Mouse (Mus musculus) spleen, postnatal 4 days (tissue): ENCODE measurements at regions not wholly inside any gene's neighbourhood (a gene's known extent, or its start where the extent isn't known, plus 50 kb on each side); places are given as distances from the start of the nearest gene placed in this dataset.

ENCODE experiments used
- DNase-seq, 2 experiments: peaks; one replicate each; pipeline ENCODE4 v3.0.0; 2022; ENCODE audit warnings: low spot score in 2 of 2

DNA sequence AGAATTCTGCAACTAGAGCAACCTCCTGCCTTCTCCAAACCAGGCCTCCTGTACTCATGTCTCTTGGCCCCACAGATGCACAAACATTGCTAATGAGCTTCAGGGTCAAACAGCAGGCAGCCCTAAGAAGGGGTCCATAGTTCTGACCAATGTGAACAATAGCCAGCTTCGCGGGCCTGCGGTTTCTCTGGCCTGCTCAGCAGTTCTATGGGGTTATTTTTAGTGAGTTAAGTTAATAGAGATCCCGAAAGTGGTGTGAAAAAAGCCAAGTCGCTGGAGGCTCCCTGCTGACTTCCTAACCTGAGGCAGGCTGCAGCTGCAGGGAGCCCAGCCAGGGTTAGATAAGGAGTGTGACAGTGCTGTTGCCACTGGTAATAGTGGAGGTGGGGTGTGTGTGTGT lies 106.6 kb downstream of the Pdcd6ip start:
- no peak for DNase-seq

GRCm38 (mm10) chr9:113587260-113587659 lies 120.8 kb downstream of the Pdcd6ip start:
- DNase-seq: no peak

DNA sequence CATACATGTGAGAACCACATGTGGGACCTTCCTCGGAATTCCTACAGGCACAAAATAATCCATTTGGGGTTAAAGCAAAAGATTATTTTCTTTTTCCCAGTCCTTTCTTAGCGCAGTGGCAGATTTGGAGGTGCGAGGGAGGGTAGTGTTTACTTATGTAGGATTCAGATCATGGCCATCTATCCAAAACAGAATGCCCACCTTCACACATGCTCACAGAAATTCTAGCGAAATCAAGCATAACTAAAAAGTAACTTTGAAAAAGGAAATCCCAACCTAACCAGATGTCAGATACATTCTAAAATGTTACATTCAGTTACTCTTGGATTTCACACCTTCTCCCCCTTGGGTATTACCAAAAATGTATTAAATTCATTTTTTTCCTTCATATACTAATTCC lies 121.6 kb downstream of the Pdcd6ip start:
- DNase-seq: no peak

DNA sequence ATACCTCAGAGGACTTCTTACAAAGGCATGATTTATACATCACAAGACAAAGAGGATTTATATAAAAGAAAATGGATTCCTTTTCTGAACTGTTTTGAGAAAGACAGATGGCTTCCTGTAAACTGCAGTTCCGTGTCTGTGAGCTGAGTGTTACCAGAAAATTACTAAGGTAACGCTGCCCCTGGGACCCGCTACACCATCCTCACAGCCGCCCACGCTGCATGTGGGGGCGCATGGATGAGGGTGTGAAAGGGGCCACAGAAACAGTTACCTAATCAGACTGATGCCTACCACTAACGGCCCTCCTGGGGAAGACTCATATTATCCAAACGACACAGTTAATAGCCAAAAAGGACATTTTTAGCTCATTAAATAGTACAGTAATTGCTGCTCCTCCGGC lies 129.8 kb downstream of the Pdcd6ip start:
- DNase-seq: no peak

- no peak for DNase-seq
These were observed 139.2 kb downstream of the Pdcd6ip start for GRCm38 (mm10) chr9:113568849-113569248.

DNA sequence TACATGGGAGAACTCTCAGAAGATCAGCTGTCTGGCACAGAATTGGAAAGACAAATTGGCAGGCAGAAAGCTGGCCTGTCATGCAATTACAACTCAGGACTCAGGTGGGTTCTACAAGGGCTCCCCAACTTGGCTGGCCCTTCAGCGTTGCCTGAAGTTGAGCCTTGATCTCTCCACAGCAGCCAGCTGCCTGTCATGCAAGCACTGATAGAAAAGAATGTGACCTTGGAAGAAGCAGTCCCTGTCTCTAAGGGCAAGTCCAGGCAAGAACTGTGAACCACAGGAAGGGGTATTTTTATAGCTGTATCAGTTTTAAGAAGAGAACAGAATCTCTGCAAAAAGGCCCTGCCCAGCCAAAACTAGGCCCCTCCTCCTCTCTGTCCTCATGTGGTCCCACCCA lies 140.4 kb downstream of the Pdcd6ip start:
- no peak for DNase-seq

DNA sequence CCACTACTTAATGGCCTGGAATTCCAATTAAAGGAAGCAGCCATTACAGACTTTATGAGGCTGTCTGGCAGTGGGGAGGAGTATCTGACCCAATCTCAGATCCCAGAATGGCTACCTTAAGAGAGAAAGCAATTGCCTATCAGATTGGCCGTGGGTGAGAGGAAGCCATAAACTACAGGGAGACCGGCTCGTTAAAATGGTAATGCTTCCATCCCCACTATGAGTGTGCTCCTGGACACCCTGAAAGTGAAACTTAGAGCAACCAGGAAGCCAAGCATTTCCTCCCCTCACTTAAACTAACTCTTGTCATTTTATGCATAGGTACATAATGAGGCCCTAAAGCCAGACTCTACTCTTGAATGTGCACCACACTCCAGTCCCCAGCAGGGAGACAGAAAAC lies 141.4 kb downstream of the Pdcd6ip start:
- no peak for DNase-seq

DNA sequence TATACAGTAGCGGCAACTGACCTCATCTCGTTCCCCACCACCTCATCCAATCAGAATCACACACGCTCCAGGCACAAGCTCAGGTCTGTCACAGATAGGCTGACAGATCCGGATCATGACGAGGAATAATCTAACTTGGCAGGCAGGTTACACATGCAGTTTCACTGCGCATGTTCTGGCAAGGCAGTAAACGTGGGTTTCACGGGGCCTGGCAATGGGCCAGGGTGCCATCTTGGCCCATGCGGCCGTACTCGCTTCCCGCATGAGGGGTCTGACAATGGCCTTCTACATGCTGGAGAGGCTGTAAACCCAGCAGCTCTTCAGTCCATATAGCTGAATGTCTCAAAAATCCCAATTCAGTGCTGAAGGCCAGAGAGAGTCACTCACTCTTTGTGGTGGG lies 154.1 kb downstream of the Pdcd6ip start:
- no peak for DNase-seq

DNA sequence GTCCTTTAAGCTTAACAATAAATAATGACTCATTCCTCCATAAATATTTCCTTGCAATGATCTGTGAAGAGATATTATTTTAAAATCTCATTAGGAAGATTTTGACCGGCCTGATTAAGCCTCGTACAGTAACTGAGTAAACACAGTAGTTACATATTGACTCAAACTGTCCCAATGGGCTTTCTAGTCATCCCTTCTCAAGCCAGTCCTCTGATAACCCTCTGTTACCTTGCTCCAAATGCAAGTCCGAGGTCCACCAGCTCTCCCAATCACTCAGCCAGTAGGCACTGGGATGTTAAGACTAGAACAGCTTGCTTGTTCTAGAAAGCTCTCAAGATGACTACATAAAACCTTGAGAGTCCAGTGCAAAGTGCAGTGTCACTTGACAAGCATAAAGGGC lies 160.6 kb downstream of the Pdcd6ip start:
- no peak for DNase-seq

GRCm38 (mm10) chr9:113528586-113528985 lies 179.5 kb downstream of the Pdcd6ip start:
- DNase-seq: peak in 1 of 2 experiments; percentile 54

DNA sequence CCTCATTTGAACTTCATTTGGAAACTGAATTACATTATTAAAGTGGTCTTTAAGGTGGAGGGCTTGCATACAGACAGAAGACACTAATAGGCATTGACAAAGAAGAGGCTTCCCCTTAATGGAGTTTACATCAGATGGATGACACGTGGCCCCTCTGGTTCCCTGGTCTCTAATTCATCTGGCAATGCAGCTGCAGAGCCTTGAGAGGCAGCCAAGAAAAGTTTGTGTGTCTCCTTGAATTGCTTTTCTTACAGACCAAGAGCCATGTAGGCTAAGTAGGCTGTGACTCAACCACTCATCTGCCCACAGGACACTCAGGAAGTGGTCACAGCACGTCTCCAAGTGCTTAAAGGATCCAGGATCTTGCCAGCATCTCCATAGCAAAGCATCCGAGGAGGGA lies 183.8 kb downstream of the Pdcd6ip start:
- DNase-seq: peak in 1 of 2 experiments; percentile 38

DNA sequence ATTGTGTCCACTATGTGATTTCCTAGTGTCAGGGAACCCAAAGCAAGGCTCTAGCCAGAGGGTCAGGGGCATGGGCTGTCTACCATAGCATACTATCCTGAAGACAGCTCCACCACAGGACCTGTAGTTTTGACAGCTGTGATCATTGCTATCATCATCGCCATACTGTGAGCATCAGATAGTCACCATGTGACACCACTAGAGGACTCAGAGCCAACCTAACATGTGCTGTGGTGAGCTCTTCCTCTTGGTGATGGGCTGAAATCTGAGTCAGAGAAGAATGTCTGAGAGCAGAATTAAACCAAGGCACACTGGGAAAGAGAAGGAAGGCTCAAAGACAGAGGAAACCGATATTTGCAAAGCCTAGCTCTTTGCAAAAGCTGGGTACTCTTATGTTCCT lies 184.9 kb downstream of the Pdcd6ip start:
- DNase-seq: peak in 1 of 2 experiments; percentile 12

- DNase-seq: peak in 1 of 2 experiments; percentile 49
These were observed 188.3 kb downstream of the Pdcd6ip start for GRCm38 (mm10) chr9:113519727-113520126.

DNA sequence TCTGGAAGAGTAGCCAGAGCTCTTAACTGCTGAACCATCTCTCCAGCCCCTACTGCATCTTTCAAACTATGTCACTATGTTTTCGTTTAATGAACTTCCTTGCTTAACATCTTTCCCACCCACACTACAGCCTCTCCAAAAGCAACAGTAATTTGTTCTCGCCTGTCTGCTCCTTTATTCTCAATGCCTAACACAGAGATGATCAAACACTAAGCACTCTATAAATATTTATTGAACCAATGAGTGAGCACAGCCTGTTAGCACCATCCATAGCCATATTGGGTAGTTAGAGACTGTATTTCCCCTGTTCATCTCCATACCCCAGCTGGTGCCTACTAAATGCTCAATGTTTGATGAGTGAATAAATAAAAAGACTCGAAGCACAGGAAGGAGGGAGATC lies 189.6 kb downstream of the Pdcd6ip start:
- peak in 1 of 2 experiments; percentile 7 for DNase-seq

- peak in 1 of 2 experiments; percentile 41 for DNase-seq
These were observed 190.3 kb downstream of the Pdcd6ip start for GRCm38 (mm10) chr9:113517756-113518155.

- DNase-seq: peak in 1 of 2 experiments; percentile 41
These were observed 192.4 kb downstream of the Pdcd6ip start for GRCm38 (mm10) chr9:113515703-113516020.

DNA sequence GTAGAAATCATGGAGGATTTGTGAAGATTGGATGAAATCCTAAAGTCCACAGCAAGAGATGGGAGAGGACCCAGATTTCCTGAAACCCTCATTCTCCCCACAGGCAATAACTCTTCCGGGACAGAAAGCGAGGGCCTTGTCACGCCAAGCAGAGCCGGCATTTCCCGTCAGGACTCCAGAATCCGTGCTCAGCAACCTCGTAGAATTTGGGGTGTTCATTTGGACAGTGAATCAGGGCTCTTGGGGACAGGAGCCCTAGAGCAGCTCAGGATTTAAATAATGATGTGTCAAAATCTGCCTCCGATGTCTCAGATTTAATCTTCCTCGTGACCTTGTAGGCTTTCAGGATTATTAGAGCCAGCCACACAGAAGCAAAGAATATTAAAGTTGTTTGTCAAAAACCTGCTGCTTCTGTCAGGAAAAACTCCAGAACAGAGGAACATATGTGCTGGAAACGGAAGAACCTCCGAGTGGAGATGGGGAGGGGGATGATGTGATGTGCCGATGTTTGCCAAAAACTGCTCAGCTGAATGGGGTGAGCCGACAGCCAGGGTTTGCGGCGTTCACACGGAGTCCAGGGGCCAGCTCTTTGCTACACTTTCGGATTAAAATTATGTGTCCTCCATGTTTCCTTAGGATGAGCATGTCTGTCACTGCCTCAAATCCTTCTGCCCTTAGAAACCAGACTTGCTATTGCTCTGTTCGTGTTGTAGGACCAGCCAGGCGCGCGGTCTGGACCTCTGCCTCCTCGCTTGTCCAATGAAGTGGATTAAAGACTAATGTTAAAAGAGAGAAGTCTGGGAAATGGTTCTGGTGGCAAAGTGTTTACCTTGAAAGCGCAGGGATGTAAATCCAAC lies 193.0 kb downstream of the Pdcd6ip start:
- DNase-seq: peak in 1 of 2 experiments; percentile 52

DNA sequence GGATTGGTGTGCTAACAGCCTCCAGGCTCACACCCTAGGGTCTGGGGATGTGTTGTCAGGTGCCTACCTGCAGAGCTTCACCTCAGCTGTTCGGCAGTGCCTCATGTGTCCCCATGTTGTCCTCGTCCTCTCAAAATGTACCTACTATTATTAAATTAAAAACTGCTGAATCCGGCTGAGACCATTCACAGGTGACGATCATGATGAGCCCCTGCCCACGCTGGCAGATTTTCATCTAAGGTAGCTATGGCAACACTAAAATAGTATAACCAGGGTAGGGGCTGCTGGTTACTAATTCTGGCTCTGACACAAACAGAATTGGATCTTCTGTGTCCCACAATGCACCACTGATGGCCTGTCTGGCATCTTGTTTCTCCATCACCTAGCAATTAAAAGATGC lies 196.8 kb downstream of the Pdcd6ip start:
- DNase-seq: peak in 1 of 2 experiments; percentile 47

- no peak for DNase-seq
These were observed 198.7 kb downstream of the Pdcd6ip start for GRCm38 (mm10) chr9:113509368-113509767.

- DNase-seq: no peak
These were observed 199.2 kb downstream of the Pdcd6ip start for GRCm38 (mm10) chr9:113508821-113509220.

DNA sequence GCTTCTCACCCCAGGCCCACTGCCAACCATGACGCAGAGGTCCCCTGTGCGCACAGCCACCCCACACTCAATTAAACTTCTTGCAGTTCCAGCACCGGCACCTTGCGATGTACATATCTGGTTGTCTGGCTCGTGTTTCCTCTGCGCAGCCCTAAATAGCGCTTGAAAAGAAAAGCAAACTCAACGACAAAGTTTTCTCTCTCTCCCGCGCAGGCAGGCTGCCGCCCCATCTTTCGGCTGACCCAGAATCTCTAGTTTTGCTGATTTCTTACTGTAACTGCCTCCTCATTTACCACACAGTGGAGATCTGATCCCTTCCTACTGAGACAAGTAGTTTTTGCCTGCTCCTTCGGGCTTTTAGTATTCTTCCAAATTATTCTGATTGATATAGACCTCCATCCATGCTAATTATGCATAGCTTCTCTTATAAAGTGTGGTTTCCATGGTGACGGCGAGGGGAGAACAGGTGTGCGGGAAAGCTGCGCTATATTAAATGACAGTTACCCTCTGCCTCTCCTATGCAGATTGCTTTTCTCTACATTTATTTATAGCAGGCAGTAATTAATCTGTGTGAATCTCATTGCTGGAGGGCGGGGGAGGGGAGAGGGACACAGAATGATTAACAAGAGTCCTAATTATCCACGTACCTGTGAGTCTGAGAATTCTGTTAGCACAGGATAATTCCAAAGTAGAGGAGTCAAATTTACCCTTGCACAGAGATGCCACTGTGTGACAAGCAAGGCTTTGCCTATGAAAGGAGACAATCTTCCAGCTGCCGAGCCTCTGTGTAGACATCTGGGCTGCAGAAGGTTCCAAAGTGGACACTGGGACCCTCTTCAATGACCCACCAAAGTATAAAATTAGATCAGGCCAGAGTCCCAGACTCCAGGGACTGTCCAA lies 200.2 kb downstream of the Pdcd6ip start:
- DNase-seq: no peak

- DNase-seq: no peak
These were observed 208.8 kb downstream of the Pdcd6ip start for GRCm38 (mm10) chr9:113499246-113499645.
